Mouse (Mus musculus) limb, embryonic 12.5 days (tissue): Measurements from ENCODE around the gene Smim6. TPM values are rescaled to one million over a fixed set of nuclear protein-coding genes. Genes with fewer than 3 reads are reported as not detected.

Source experiments
- ATAC-seq: fragments of 200-750 bp; cut with Nextera tagmentation; 2 replicates; pipeline ENCODE4 v1.8.0; 2017; ENCODE audit warnings: low read depth, moderate TSS enrichment; ENCODE audit not compliant: insufficient number of reproducible peaks, insufficient read depth, low FRiP score, low TSS enrichment
- H3K27ac ChIP-seq: fragments of 300-500 bp; sonication (generic); 2 replicates; pipeline ENCODE4 v1.5.1; 2016; ENCODE audit warnings: mild to moderate bottlenecking, moderate library complexity
- H3K27me3 ChIP-seq: fragments of 300-500 bp; sonication (generic); 2 replicates; pipeline ENCODE4 v1.6.1; 2016; ENCODE audit warnings: mild to moderate bottlenecking, moderate library complexity
- H3K36me3 ChIP-seq: fragments of 300-500 bp; sonication (generic); 2 replicates; pipeline ENCODE4 v1.6.1; 2016; ENCODE audit warnings: mild to moderate bottlenecking, moderate library complexity
- H3K4me1 ChIP-seq: fragments of 300-500 bp; sonication (generic); replicated peaks from 2 replicates; pipeline ENCODE4 v1.6.1; 2016
- H3K4me2 ChIP-seq: fragments of 300-500 bp; sonication (generic); 2 replicates; pipeline ENCODE4 v1.6.1; 2016; ENCODE audit warnings: mild to moderate bottlenecking, moderate library complexity
- H3K4me3 ChIP-seq: fragments of 300-500 bp; sonication (generic); replicated peaks from 2 replicates; pipeline ENCODE4 v1.5.1; 2016; ENCODE audit warnings: mild to moderate bottlenecking
- H3K9ac ChIP-seq: fragments of 300-500 bp; sonication (generic); replicated peaks from 2 replicates; pipeline ENCODE4 v1.6.1; 2016; ENCODE audit warnings: mild to moderate bottlenecking, moderate library complexity
- H3K9me3 ChIP-seq: fragments of 300-500 bp; sonication (generic); 2 replicates; pipeline ENCODE4 v1.6.1; 2016; ENCODE audit warnings: mild to moderate bottlenecking, moderate library complexity
- WGBS: fragments of 180-500 bp; shearing (Covaris S2); methylation state at CpG from one replicate; pipeline ENCODE4 v1.1.7; 2016; 5-methylcytosine and 5-hydroxymethylcytosine counted together
- polyA plus RNA-seq: library from polyadenylated mRNA; unstranded; fragments of >200 nt; fragmentation: Nextera tagmentation; extraction: Ambion mirVana; gene quantifications from 2 replicates; pipeline ENCODE4 v1.2.1, GENCODE M21; 2016

The Smim6 gene
- polyA plus RNA-seq, 1 experiment from 2014 or later: 1.4 TPM

DNA sequence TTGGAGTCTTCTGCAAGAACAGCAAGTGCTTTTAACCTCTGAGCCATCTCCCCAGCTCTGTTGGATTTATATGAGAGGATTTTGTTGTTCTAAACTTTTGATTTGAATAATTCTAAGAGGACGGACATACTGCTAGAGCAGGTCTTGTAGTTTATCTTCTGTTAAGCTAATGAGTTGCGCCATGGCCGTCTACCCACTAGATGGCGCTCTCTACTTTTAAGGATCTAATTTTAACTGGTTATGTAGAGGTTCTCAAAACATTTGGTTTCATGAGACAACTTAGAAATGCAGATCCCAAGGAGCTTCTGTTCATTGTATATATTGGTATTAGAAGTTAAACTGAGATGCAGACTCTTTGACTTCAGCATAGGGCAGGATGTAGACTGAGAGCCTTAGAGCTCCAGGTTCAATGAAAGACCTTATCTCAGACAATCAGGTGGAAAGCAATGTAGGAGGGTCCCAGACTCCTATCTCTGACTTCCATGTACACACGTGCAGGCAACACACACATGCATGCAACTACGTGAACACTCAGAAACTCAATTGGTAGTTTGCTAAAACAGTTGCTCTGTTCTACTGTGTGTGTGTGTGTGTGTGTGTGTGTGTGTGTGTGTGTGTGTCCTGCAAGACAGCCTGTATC, 28.0 kb downstream of the Smim6 start:
- ATAC-seq: no peak
- Histone ChIP-seq H3K4me3 (no peak overlapping the region), H3K9me3 (no peaks in the 10 kb centered on the region), H3K27me3 (no peaks in the 10 kb centered on the region), H3K9ac (no peak overlapping the region), H3K4me1 (peaks cover 1% of the 10 kb centered on the region), H3K4me2 (no peak overlapping the region), H3K36me3 (peaks cover 93% of the 10 kb centered on the region), H3K27ac (no peak overlapping the region)
- WGBS: 48% methylated on average over 6 of the region's 6 CpGs

DNA sequence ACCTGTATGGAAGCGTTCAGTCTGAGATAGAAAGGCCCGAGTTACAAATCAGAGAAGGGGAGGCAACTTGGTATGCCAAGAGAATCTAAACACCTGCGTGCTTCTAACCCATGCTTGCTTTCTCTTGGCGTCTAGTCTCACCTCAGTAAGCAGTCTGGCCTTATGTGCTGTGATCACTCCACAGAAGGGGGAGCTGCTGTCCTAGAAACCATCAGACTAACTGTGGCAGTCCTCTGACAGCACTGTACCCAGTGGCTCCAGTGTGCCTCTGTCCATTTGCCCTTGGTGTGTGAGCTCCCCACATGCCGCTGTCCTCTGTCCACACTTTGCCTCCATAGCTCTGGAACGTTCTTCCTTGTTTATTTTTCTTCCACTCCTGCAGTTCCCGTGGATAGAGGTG, 30.2 kb downstream of the Smim6 start:
- 86% methylated on average over 7 of the region's 7 CpGs for WGBS
- no peaks in the 10 kb centered on the region for H3K4me1 ChIP-seq
- H3K4me2 ChIP-seq: no peak overlapping the region
- H3K9me3 ChIP-seq: no peaks in the 10 kb centered on the region
- no peak overlapping the region for H3K9ac ChIP-seq
- ATAC-seq: no peak
- peaks cover 94% of the 10 kb centered on the region for H3K36me3 ChIP-seq
- H3K27me3 ChIP-seq: no peaks in the 10 kb centered on the region
- no peak overlapping the region for H3K27ac ChIP-seq
- H3K4me3 ChIP-seq: no peak overlapping the region

DNA sequence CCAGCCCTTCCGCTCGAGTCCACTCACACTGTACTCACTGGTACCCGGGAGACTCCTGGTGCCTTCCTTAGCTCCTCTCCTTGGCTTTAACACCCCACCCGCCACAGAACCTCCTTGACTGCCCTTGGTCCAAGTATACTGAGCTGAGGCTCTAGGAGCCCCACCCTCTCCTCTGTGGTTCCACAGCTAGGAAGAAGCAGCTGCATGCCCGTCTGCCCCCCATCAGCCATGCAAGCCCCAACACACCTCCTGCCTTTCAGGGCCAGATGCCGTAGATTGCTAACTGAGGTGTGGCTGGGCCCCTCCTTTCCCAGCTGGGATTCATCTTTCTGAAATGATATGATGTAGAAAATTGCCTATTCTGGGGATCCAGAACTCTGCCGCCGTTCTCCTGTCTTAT, 33.4 kb downstream of the Smim6 start:
- Histone ChIP-seq H3K27ac (0 out of 2 replicates have a peak overlapping the region, but pooled peaks have one; percentile 23), H3K9me3 (no peaks in the 10 kb centered on the region), H3K4me2 (no peak overlapping the region), H3K4me3 (no peak overlapping the region), H3K27me3 (no peaks in the 10 kb centered on the region), H3K4me1 (no peaks in the 10 kb centered on the region), H3K9ac (no peak overlapping the region), H3K36me3 (peaks cover 98% of the 10 kb centered on the region)
- 88% methylated on average over 8 of the region's 8 CpGs for WGBS
- ATAC-seq: no peak

DNA sequence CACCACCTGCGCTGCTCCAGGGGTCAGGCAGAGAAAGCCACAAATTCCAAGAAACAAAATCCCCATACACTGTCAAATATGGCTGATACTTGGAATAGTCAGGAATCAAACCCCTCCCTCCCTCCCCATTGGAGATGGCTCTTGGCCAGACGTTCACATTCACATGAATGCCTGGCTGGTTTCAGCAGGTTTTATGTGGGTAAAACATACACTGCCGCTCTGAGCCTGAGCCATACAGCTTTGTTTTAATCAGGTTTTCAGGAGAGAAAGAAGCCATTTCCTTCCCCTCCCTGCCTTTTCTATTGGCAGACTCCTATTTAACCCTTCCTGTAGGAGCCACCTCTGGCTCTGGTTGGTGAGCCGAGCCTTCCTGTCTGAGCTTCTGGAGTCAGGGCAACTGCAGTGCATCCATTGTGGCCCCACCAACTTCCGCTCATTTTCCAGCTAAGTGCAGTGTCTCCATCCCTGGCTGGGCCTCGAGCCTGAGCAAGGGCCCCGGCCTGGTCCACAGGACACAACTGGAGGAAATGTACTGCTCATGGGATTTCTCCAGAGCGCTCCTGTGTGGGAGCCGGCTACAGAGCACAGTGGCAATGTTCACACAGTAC, 34.5 kb downstream of the Smim6 start:
- H3K27ac ChIP-seq: no peak overlapping the region

DNA sequence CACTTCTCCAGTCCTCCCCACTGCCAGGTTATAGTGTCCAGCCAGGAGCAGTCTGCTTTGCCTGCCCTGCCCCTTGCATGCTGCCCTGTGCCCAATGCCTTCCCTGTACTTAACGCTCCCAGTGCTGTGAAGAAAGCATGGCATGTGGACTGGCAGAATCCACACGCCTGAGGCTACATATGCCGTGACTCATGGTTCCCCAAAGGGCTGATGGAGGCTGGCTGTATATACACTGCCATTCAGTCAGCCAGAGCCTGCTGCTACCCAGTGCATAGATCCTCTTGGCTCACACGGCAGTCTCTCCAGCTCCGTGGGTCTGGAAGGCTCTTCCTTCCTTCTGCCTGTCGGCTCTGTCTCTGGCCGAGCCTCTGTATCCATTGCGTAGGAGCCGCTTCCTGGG, 36.5 kb downstream of the Smim6 start:
- H3K27me3 ChIP-seq: no peaks in the 10 kb centered on the region
- peaks cover 98% of the 10 kb centered on the region for H3K36me3 ChIP-seq
- H3K4me2 ChIP-seq: no peak overlapping the region
- no peak overlapping the region for H3K9ac ChIP-seq
- H3K4me3 ChIP-seq: no peak overlapping the region
- no peaks in the 10 kb centered on the region for H3K4me1 ChIP-seq
- no peak overlapping the region for H3K27ac ChIP-seq
- ATAC-seq: no peak
- 94% methylated on average over 9 of the region's 9 CpGs for WGBS
- H3K9me3 ChIP-seq: no peaks in the 10 kb centered on the region

More for the DNA sequence above, 34.5 kb downstream of the Smim6 start:
- H3K4me3 ChIP-seq: no peak overlapping the region
- H3K4me2 ChIP-seq: no peak overlapping the region
- H3K4me1 ChIP-seq: no peaks in the 10 kb centered on the region
- no peaks in the 10 kb centered on the region for H3K9me3 ChIP-seq
- WGBS: 89% methylated on average over 9 of the region's 9 CpGs
- peaks cover 98% of the 10 kb centered on the region for H3K36me3 ChIP-seq
- ATAC-seq: no peak
- no peak overlapping the region for H3K9ac ChIP-seq
- H3K27me3 ChIP-seq: no peaks in the 10 kb centered on the region

DNA sequence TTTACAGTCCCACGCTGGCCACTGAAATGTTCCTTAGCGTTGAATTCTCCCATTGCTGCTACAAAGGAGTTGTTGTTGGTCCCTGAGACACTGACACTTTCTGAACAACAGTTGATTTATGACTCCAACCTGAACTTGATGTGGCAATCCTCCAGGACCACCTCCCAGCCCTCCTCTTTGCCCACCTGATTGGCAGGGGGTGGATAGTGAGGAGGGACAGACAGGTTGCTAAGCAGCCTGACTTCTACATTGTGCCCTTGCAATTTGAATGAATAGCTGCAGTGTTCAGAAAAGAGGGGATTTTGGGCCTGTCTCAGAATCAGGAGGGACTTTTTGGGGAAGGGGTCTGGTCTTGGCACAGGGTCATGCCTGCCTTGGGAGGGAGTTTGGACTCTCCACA, 38.9 kb downstream of the Smim6 start:
- Histone ChIP-seq H3K4me1 (no peaks in the 10 kb centered on the region), H3K27ac (no peak overlapping the region), H3K9ac (no peak overlapping the region), H3K4me3 (no peak overlapping the region), H3K36me3 (peaks cover 98% of the 10 kb centered on the region), H3K4me2 (no peak overlapping the region), H3K27me3 (no peaks in the 10 kb centered on the region), H3K9me3 (no peaks in the 10 kb centered on the region)
- ATAC-seq: no peak
- 87% methylated on average over 2 of the region's 2 CpGs for WGBS

DNA sequence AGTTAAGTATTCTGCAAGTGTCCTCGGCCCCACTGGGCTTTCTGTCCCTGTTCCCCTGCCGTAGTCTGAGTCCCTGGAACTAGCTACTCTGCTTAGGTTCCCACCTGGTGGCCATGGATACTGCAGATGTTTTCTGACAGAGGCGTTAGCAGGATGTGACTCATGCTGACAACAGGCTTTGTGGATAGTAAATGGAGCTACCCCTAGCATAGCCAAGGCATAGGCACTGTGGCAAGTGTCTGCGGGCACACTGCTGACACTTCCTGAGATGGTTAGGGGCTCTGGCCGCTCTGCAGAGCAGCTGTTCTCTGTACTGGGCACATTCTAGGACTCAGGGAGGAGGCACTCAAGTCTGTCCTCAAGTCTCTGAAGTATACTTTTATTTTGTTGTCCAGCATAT, 42.9 kb downstream of the Smim6 start:
- no peak overlapping the region for H3K4me2 ChIP-seq
- H3K36me3 ChIP-seq: peaks cover 88% of the 10 kb centered on the region
- no peaks in the 10 kb centered on the region for H3K9me3 ChIP-seq
- H3K9ac ChIP-seq: no peak overlapping the region
- 0 out of 2 replicates have a peak, but pooled peaks cover 6% of the 10 kb centered on the region for H3K4me1 ChIP-seq
- WGBS: 90% methylated on average over 5 of the region's 5 CpGs
- H3K27ac ChIP-seq: no peak overlapping the region
- no peak for ATAC-seq
- H3K27me3 ChIP-seq: no peaks in the 10 kb centered on the region
- no peak overlapping the region for H3K4me3 ChIP-seq

DNA sequence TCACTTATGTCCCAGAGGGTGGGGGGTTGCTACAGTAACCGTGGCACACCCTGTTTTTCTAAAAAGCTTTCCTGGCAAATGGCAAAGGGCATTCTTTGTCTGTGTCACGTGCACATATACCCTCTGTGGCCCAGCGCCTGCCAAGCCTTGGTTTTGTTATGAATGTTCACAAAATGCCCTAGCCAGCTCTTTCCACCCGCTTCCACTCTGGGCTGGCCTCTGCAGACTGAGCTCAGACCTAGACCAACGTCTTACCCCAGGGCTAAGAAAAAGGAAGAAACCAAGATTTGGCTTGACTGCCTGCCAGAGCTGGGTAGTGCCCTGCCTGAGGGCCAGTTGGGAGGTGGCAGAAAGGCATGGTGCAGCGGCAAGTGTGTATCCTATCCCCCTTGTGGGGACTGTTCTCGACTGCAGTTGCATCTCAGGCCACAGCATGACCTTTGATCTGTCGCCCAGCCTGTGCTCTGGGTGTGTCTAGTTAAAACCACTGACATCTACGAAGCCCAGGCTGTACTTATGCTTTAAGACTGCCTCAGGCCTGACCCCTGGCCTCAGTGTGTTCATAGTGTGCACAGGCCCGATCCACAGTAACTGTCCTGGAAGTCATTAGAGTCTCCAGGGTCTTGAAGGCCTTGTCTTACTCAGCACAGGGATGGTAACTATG, 43.5 kb downstream of the Smim6 start:
- Histone ChIP-seq H3K27me3 (no peaks in the 10 kb centered on the region), H3K4me1 (0 out of 2 replicates have a peak, but pooled peaks cover 6% of the 10 kb centered on the region), H3K9ac (no peak overlapping the region), H3K36me3 (peaks cover 88% of the 10 kb centered on the region), H3K4me3 (no peak overlapping the region), H3K9me3 (no peaks in the 10 kb centered on the region), H3K4me2 (no peak overlapping the region), H3K27ac (no peak overlapping the region)
- ATAC-seq: no peak
- 73% methylated on average over 10 of the region's 10 CpGs for WGBS

DNA sequence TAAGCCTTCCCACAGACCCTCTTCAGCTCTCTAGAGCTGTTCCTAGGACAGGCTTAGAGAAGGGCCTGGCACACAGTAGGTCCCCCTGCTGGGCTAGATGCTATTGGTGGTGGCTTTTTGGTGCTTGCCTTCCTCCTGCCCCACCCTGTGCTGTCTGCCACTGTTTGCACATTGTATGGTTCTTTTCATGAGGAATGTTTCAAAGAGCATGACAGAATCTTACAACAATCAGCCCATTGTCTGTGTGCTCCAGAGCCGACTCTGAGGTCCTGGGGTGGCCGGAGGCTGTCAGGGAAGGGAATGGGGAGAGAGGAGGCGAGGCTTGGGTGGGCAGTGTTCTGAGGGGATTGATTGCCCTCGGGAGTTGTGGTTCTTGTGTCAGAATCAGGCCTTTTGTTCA, 44.6 kb downstream of the Smim6 start:
- H3K27me3 ChIP-seq: no peaks in the 10 kb centered on the region
- H3K36me3 ChIP-seq: peaks cover 88% of the 10 kb centered on the region
- H3K4me3 ChIP-seq: no peak overlapping the region
- 0 out of 2 replicates have a peak, but pooled peaks cover 6% of the 10 kb centered on the region for H3K4me1 ChIP-seq
- no peaks in the 10 kb centered on the region for H3K9me3 ChIP-seq
- no peak overlapping the region for H3K4me2 ChIP-seq
- 71% methylated on average over 4 of the region's 4 CpGs for WGBS
- ATAC-seq: no peak
- peak overlapping the region; percentile 56 for H3K27ac ChIP-seq
- no peak overlapping the region for H3K9ac ChIP-seq

DNA sequence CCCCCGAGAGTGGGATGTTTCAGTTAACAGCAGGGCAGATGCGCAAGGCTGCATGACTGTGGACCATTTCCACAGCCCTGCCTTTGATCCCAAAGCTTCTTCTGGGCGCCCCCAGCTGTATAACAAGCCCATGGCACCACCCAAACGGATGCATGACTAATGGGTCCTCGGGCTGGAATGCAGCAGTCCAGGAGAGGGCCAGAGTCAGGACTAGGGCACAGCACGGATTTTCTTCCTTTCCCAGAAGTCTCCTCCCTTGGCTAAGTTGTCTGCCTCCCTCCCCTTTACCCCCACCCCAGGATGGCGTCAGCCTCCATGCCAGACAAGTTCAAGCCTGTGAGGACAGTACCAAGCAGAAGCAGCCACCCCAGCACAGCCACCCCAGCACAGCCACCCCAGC, 46.2 kb downstream of the Smim6 start:
- 75% methylated on average over 6 of the region's 7 CpGs for WGBS
- H3K9me3 ChIP-seq: no peaks in the 10 kb centered on the region
- H3K36me3 ChIP-seq: peaks cover 88% of the 10 kb centered on the region
- ATAC-seq: no peak
- no peak overlapping the region for H3K9ac ChIP-seq
- H3K4me3 ChIP-seq: no peak overlapping the region
- no peaks in the 10 kb centered on the region for H3K27me3 ChIP-seq
- no peak overlapping the region for H3K4me2 ChIP-seq
- 0 out of 2 replicates have a peak, but pooled peaks cover 6% of the 10 kb centered on the region for H3K4me1 ChIP-seq
- H3K27ac ChIP-seq: 0 out of 2 replicates have a peak overlapping the region, but pooled peaks have one; percentile 50

DNA sequence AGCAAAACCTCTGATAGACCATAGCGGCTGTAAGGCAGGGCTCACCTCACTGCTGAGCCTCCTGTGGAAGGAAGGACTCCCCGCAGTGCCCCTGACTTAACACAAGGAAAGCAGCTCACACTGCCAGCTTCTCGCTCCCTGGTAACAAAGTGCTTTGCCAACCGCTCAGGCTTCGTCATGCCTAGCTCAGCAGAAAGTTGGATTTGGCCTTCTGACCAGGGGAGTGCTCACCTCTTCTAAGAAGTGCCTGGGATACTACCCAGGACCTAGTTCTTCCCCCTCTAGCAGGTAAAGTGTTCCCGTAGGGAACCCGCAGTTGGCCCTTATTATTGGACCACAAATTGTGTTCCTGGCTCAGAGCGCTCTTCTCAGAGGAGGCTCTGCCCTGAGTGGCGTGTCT, 47.2 kb downstream of the Smim6 start:
- H3K27ac ChIP-seq: no peak overlapping the region
- no peaks in the 10 kb centered on the region for H3K9me3 ChIP-seq
- peaks cover 89% of the 10 kb centered on the region for H3K36me3 ChIP-seq
- no peaks in the 10 kb centered on the region for H3K27me3 ChIP-seq
- H3K9ac ChIP-seq: no peak overlapping the region
- no peak overlapping the region for H3K4me3 ChIP-seq
- H3K4me1 ChIP-seq: 0 out of 2 replicates have a peak, but pooled peaks cover 6% of the 10 kb centered on the region
- WGBS: 96% methylated on average over 9 of the region's 9 CpGs
- ATAC-seq: no peak
- no peak overlapping the region for H3K4me2 ChIP-seq
